Mouse (Mus musculus) hindbrain, embryonic 11.5 days (tissue): ENCODE measurements around the gene Gm6803. TPM values are rescaled to one million over a fixed set of nuclear protein-coding genes. Genes with fewer than 3 reads are reported as not detected.
"Not testable (repeated sequence)": the region's sequence is repeated elsewhere in the genome, so short reads cannot be mapped to it uniquely, and the experiment has no call there.

Experiments used
- ATAC-seq: fragments of 200-750 bp; cut with Nextera tagmentation; 2 replicates; pipeline ENCODE4 v1.8.0; 2017; ENCODE audit warnings: mild to moderate bottlenecking, moderate TSS enrichment, moderate library complexity; ENCODE audit not compliant: low FRiP score
- DNase-seq: peaks from one replicate; pipeline ENCODE4 v3.0.0-alpha.2; 2015; ENCODE audit warnings: low spot score
- H3K27ac ChIP-seq: fragments of 300-500 bp; sonication (generic); 2 replicates; pipeline ENCODE4 v1.5.1; 2014; ENCODE audit warnings: mild to moderate bottlenecking, low read depth, low read length
- H3K27me3 ChIP-seq: fragments of 300-500 bp; sonication (generic); 2 replicates; pipeline ENCODE4 v1.6.1; 2014; ENCODE audit warnings: mild to moderate bottlenecking, low read length, moderate library complexity, mixed read lengths; ENCODE audit not compliant: control insufficient read depth, insufficient read depth
- H3K36me3 ChIP-seq: fragments of 300-500 bp; sonication (generic); 2 replicates; pipeline ENCODE4 v1.6.1; 2014; ENCODE audit warnings: mild to moderate bottlenecking, low read length, moderate library complexity, mixed read lengths; ENCODE audit not compliant: control insufficient read depth, insufficient read depth
- H3K4me1 ChIP-seq: fragments of 300-500 bp; sonication (generic); replicated peaks from 2 replicates; pipeline ENCODE4 v1.6.1; 2014; ENCODE audit warnings: low read length, mixed read lengths; ENCODE audit not compliant: control insufficient read depth, insufficient read depth
- H3K4me2 ChIP-seq: fragments of 300-500 bp; sonication (generic); replicated peaks from 2 replicates; pipeline ENCODE4 v1.6.1; 2014; ENCODE audit warnings: mild to moderate bottlenecking, low read depth, low read length
- H3K4me3 ChIP-seq: fragments of 300-500 bp; sonication (generic); 2 replicates; pipeline ENCODE4 v1.5.1; 2014; ENCODE audit warnings: low read depth, low read length
- H3K9ac ChIP-seq: fragments of 300-500 bp; sonication (generic); 2 replicates; pipeline ENCODE4 v1.6.1; 2014; ENCODE audit warnings: low read depth, low read length
- H3K9me3 ChIP-seq: fragments of 300-500 bp; sonication (generic); 2 replicates; pipeline ENCODE4 v1.6.1; 2016; ENCODE audit warnings: low read length; ENCODE audit not compliant: control insufficient read depth
- WGBS: fragments of 180-500 bp; shearing (Covaris S2); extraction: QIAGEN DNeasy Blood & Tissue Kit; methylation state at CpG from one replicate; pipeline ENCODE4 v1.1.7; 2014; 5-methylcytosine and 5-hydroxymethylcytosine counted together
- polyA plus RNA-seq: library from polyadenylated mRNA; unstranded; fragments of >200 nt; fragmentation: Nextera tagmentation; extraction: Ambion mirVana; gene quantifications from 2 replicates; pipeline ENCODE4 v1.2.1, GENCODE M21; 2014

Gene Gm6803
- not detected in 2 replicates for polyA plus RNA-seq

DNA sequence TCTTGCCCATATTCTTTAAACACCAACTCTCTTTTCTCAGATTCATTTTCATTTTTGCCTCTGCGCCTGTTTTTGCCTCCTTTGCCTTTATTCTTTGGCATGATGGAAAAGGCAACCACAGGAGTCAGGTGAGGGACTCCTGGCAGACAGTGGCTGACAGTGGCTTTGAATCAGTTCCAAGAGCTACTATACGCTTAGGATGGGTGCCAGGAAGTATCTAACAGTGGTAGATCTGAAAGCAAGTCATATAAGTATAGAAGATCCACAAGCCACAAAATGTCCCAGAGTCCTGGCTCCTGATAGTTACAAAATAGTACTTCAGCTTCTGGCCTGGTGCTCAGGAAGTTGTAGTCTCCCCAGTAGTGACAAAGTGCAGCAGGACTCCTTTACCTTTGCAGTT, at the start of gene Gm6803:
TSS of gene Gm6803 (minus strand) at position 101 of the 400 bp plus-strand sequence.
- not testable (repeated sequence) for H3K36me3 ChIP-seq, ATAC-seq, DNase-seq, H3K9me3 ChIP-seq, H3K4me3 ChIP-seq, H3K4me1 ChIP-seq, H3K27ac ChIP-seq, H3K27me3 ChIP-seq, H3K9ac ChIP-seq, H3K4me2 ChIP-seq
- 79% methylated on average over 1 of the region's 2 CpGs for WGBS

DNA sequence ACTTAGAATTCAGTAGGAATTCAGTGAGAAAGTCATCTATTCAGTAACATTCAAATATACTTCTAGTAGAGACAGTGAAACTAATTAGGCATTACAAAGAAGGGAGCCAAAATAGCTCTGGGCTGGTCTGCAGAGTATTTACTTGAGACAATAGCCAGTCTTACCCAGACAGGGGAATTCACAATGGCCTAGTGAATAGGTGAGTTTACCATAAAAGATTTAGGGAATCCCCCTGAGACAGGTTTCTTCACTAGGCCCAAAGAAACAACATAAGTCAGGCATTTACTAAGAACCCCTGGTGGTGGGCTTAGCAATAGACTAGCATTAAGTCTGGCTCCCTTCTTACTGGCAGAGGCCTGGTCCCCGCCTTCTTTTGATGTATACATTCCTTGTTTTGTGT, 26.7 kb upstream of the Gm6803 start:
- not testable (repeated sequence) for H3K27ac ChIP-seq, H3K36me3 ChIP-seq, H3K27me3 ChIP-seq, H3K4me3 ChIP-seq, H3K4me1 ChIP-seq, H3K9me3 ChIP-seq, H3K9ac ChIP-seq, ATAC-seq, H3K4me2 ChIP-seq, DNase-seq
- WGBS = 79% methylated on average over 1 of the region's 1 CpGs

DNA sequence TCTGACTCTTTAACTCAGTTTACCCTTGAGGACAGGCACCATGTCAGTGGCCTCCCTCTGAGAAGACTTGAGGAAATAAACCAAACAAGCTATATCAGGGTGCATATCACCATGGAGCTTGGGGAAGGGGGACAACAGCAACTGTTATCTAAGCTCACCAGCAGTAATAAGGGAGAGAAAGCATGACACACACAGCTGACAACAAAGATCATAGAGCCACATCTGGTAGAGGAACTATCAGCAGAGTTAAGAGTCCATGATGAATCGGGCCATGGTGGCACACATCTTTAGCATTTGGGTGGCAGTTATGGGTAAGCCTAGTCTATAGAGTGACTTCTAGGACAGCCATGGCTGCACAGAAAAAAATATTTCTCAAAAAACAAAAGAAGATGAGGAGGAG, 21.1 kb upstream of the Gm6803 start:
- not testable (repeated sequence) for DNase-seq, H3K9ac ChIP-seq, H3K27me3 ChIP-seq, H3K27ac ChIP-seq, H3K4me1 ChIP-seq, ATAC-seq, H3K4me2 ChIP-seq, H3K9me3 ChIP-seq, H3K4me3 ChIP-seq, H3K36me3 ChIP-seq
- WGBS = 95% methylated on average over 1 of the region's 1 CpGs

DNA sequence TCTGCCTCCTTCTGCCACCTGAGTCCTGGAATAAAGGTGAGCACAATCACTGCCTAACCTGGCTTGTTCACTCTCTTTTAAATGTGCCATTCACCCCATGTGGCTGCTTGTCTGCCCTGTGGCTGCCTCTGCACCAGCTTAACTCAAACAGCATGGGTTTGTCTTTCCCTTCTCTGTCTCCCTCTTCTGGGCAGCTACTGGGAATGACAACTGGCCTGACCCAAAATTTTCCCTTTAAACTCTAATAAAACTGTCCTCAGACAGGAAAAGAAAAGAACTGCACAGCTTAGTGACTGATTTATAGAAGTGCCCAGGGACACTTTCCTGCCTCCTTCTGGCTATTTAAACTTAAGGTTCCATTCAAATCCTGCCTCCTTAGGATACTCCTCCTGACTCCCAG, 20.5 kb upstream of the Gm6803 start:
- DNase-seq, H3K4me3 ChIP-seq, H3K9ac ChIP-seq, ATAC-seq, H3K36me3 ChIP-seq, H3K27ac ChIP-seq, H3K27me3 ChIP-seq, H3K4me1 ChIP-seq, H3K4me2 ChIP-seq, H3K9me3 ChIP-seq: not testable (repeated sequence)

DNA sequence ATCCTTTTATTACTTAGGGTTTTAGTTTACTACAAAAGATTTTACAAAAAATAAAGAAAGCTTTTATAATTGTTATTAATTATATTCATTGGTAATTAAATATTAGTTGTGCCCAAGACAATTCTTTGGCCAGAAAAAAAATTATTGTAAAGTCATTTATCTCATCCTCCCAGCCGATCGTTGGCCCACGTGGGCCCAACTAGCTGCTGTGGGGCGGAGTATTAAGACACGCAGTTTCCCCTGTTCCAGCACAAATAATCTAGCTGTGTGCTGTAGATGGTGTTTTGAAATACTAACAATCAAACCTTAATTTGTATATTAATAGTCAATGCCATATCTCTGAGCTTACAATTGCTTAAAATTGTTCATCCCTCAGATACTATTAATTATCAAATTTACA, 13.7 kb upstream of the Gm6803 start:
- not testable (repeated sequence) for ATAC-seq, H3K4me2 ChIP-seq, H3K36me3 ChIP-seq, H3K9ac ChIP-seq, H3K9me3 ChIP-seq, H3K4me3 ChIP-seq, H3K27me3 ChIP-seq, H3K27ac ChIP-seq, DNase-seq, H3K4me1 ChIP-seq
- WGBS = 92% methylated on average over 5 of the region's 5 CpGs

DNA sequence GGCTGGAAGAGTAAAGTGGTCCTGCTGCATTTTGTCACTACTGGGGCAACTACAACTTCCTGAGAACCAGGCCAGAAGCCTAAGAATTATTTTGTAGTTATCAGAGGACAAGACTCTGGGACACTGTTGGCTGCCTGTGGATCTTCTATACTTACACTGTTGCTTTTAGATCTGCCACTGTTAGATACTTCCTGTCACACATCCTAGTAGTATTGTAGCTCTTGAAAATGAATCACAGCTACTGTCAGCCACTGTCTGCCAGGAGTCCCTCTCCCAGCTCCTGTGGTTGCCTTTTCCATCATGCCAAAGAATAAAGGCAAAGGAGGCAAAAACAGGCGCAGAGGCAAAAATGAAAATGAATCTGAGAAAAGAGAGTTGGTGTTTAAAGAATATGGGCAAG, 8.1 kb upstream of the Gm6803 start, which contains the start of gene Gm2056:
TSS of gene Gm2056 (plus strand) at position 301 of the 400 bp plus-strand sequence.
- not testable (repeated sequence) for ATAC-seq, H3K4me2 ChIP-seq, H3K27me3 ChIP-seq, H3K4me1 ChIP-seq, H3K4me3 ChIP-seq, H3K36me3 ChIP-seq, H3K9me3 ChIP-seq, H3K27ac ChIP-seq, H3K9ac ChIP-seq, DNase-seq
- WGBS = 91% methylated on average over 1 of the region's 1 CpGs

DNA sequence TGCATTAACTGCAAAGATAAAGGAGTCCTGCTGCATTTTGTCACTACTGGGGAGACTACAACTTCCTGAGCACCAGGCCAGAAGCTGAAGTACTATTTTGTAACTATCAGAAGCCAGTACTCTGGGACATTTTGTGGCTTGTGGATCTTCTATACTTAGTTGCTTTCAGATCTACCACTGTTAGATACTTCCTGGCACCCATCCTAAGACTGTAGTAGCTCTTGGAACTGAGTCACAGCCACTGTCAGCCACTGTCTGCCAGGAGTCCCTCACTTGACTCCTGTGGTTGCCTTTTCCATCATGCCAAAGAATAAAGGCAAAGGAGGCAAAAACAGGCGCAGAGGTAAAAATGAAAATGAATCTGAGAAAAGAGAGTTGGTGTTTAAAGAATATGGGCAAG, 7.0 kb downstream of the Gm6803 start, which contains the start of gene Gm2075:
TSS of gene Gm2075 (plus strand) at position 301 of the 400 bp plus-strand sequence.
- H3K4me2 ChIP-seq, H3K9ac ChIP-seq, H3K36me3 ChIP-seq, H3K4me1 ChIP-seq, H3K4me3 ChIP-seq, ATAC-seq, DNase-seq, H3K9me3 ChIP-seq, H3K27ac ChIP-seq, H3K27me3 ChIP-seq: not testable (repeated sequence)
- no CpG with 5 or more reads among the region's 1 CpGs for WGBS

DNA sequence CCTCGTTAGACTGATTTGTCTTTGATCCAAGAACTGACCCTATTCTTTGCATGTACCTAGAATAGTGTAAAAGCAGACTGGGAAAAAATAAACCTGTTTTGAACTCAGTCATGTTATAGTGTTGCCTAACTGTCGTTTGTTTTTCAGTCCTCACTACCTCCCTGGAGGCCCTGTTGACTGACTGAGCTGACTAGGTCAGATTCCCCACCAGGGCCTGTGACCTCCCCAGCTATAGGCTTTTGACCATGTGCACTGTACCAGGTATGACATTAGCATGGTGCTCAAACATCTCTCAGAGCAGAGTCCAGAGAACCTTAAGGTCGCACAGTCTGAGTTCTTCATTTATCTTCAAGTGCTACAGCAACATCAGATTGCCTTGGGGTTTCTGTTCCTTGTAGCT, 14.5 kb downstream of the Gm6803 start:
- WGBS = 74% methylated on average over 3 of the region's 3 CpGs
- not testable (repeated sequence) for H3K4me3 ChIP-seq, H3K4me2 ChIP-seq, ATAC-seq, H3K9ac ChIP-seq, H3K9me3 ChIP-seq, H3K36me3 ChIP-seq, H3K27me3 ChIP-seq, DNase-seq, H3K27ac ChIP-seq, H3K4me1 ChIP-seq

DNA sequence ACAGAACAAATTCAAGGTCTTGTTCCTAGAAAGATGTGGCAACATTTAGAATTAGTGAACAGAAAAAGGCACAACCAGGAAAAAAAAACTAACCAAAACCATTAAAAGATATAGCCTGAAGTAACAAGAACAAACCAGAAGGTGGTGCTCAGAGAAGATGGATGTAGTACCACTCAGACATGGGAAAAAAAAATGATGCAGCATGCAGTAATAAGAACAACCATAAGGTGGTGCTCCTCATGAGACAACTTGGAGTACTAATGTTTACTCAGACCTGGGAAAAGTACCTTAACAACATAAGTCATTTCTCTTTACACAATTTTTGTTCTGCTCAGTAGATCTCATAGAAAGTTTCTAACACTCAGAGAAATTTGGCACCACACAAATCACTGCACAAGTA, 34.6 kb downstream of the Gm6803 start:
- H3K27ac ChIP-seq, ATAC-seq, H3K27me3 ChIP-seq, H3K9ac ChIP-seq, DNase-seq, H3K4me1 ChIP-seq, H3K4me3 ChIP-seq, H3K36me3 ChIP-seq, H3K4me2 ChIP-seq, H3K9me3 ChIP-seq: not testable (repeated sequence)
